Mouse (Mus musculus): Measurements from ENCODE around the gene Lrch1. TPM values are rescaled to one million over a fixed set of nuclear protein-coding genes. Genes with fewer than 3 reads are reported as not detected.

The Lrch1 gene
- polyA plus RNA-seq, 2 experiments: 13.0 to 15.2 TPM

DNA sequence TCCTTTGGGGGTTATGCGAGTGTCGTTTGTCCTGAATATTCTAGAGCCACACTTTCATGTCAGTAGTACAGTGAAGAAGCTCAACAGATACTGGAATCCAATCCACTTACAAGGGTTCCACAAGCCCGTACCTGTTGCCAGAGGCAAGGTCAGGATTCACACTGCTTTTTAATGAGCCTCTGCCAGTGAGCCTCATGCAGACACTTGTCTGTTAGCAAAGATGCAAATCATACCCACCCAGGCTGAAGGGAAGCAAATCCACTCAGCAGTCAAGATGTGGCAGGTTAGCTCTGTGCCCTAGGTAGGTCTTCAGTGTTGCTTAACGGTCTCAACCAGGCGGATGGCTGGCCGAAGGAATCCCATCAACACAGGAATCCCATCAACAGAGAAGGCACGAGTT is 62.8 kb downstream of the Lrch1 start:
- no peaks in the 10 kb centered on the region for H3K36me3 ChIP-seq (ENCODE audit: control insufficient read depth, insufficient read depth, low read length)
- H3K4me2 ChIP-seq (replicated peaks; ENCODE audit: low read depth, low read length, severe bottlenecking): no peak overlapping the region
- DNase-seq (ENCODE audit: low spot score): no peak
- H3K9me3 ChIP-seq (ENCODE audit: control insufficient read depth, low read length): no peaks in the 10 kb centered on the region
- no peak overlapping the region for H3K4me3 ChIP-seq (replicated peaks; ENCODE audit: low read length)
- H3K4me1 ChIP-seq (ENCODE audit: control insufficient read depth, insufficient read depth, low read length): peaks cover 33% of the 10 kb centered on the region
- TF ChIP-seq POLR2A (IDR thresholded peaks at IDR 0.05; ENCODE audit: borderline replicate concordance, extremely low read depth, insufficient read depth, insufficient read length): no peak
- H3K27ac ChIP-seq (replicated peaks; ENCODE audit: low read depth, low read length): no peak overlapping the region
- 54% methylated on average over 7 of the region's 7 CpGs for WGBS
- ATAC-seq (ENCODE audit: low FRiP score, low read depth): no peak
- H3K9ac ChIP-seq (ENCODE audit: low read depth, low read length, severe bottlenecking): no peak overlapping the region
- no peaks in the 10 kb centered on the region for H3K27me3 ChIP-seq (ENCODE audit: control insufficient read depth, insufficient read depth, low read length)

- Histone ChIP-seq H3K27me3 (ENCODE audit: control insufficient read depth, insufficient read depth, low read length) (no peaks in the 10 kb centered on the region), H3K4me2 (replicated peaks; ENCODE audit: low read depth, low read length, severe bottlenecking) (no peak overlapping the region), H3K9ac (ENCODE audit: low read depth, low read length, severe bottlenecking) (0 out of 2 replicates have a peak overlapping the region, but pooled peaks have one; percentile 17), H3K27ac (replicated peaks; ENCODE audit: low read depth, low read length) (no peak overlapping the region), H3K9me3 (ENCODE audit: control insufficient read depth, low read length) (no peaks in the 10 kb centered on the region), H3K36me3 (ENCODE audit: control insufficient read depth, insufficient read depth, low read length) (no peaks in the 10 kb centered on the region), H3K4me1 (ENCODE audit: control insufficient read depth, insufficient read depth, low read length) (peaks cover 33% of the 10 kb centered on the region), H3K4me3 (replicated peaks; ENCODE audit: low read length) (no peak overlapping the region)
- WGBS: 13% methylated on average over 13 of the region's 13 CpGs
- TF ChIP-seq POLR2A (IDR thresholded peaks at IDR 0.05; ENCODE audit: borderline replicate concordance, extremely low read depth, insufficient read depth, insufficient read length): no peak
- ATAC-seq (ENCODE audit: low FRiP score, low read depth): peak; percentile 56
- DNase-seq (ENCODE audit: low spot score): peak; percentile 61
Observed at GRCm38 (mm10) chr14:74884024-74884680, 63.5 kb downstream of the Lrch1 start.

- Histone ChIP-seq H3K27me3 (ENCODE audit: control insufficient read depth, insufficient read depth, low read length) (no peaks in the 10 kb centered on the region), H3K27ac (replicated peaks; ENCODE audit: low read depth, low read length) (no peak overlapping the region), H3K4me1 (ENCODE audit: control insufficient read depth, insufficient read depth, low read length) (peaks cover 35% of the 10 kb centered on the region), H3K4me2 (replicated peaks; ENCODE audit: low read depth, low read length, severe bottlenecking) (peak overlapping the region; percentile 6), H3K4me3 (replicated peaks; ENCODE audit: low read length) (no peak overlapping the region), H3K9me3 (ENCODE audit: control insufficient read depth, low read length) (no peaks in the 10 kb centered on the region), H3K9ac (ENCODE audit: low read depth, low read length, severe bottlenecking) (no peak overlapping the region), H3K36me3 (ENCODE audit: control insufficient read depth, insufficient read depth, low read length) (no peaks in the 10 kb centered on the region)
- DNase-seq (ENCODE audit: low spot score) (no peak), ATAC-seq (ENCODE audit: low FRiP score, low read depth) (no peak)
- TF ChIP-seq POLR2A (IDR thresholded peaks at IDR 0.05; ENCODE audit: borderline replicate concordance, extremely low read depth, insufficient read depth, insufficient read length): no peak
- 32% methylated on average over 11 of the region's 11 CpGs for WGBS
Observed at GRCm38 (mm10) chr14:74883204-74883603, 64.5 kb downstream of the Lrch1 start.

DNA sequence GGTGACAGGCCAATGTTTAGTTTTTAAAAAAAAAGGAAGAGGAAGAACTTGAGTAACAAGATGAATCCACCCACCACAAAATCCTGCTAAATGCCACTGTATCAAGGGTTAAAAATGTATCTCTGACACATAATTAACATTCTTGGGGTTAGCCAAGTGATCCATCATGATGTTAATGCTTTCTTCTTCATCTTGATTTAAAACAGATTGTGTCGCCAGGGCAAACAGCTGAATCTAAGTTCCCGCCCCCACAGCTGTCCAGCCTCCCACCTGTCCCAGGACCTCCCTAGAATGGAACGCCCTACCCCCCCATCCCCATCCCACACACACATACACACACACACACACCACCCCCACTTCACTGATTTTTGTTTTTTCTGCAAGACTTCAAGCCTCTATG is 64.9 kb downstream of the Lrch1 start:
- Histone ChIP-seq H3K9ac (ENCODE audit: low read depth, low read length, severe bottlenecking) (no peak overlapping the region), H3K27me3 (ENCODE audit: control insufficient read depth, insufficient read depth, low read length) (no peaks in the 10 kb centered on the region), H3K4me3 (replicated peaks; ENCODE audit: low read length) (no peak overlapping the region), H3K27ac (replicated peaks; ENCODE audit: low read depth, low read length) (no peak overlapping the region), H3K9me3 (ENCODE audit: control insufficient read depth, low read length) (no peaks in the 10 kb centered on the region), H3K4me2 (replicated peaks; ENCODE audit: low read depth, low read length, severe bottlenecking) (peak overlapping the region; percentile 6; the same call in 1 of the 2 replicates), H3K4me1 (ENCODE audit: control insufficient read depth, insufficient read depth, low read length) (peaks cover 38% of the 10 kb centered on the region), H3K36me3 (ENCODE audit: control insufficient read depth, insufficient read depth, low read length) (no peaks in the 10 kb centered on the region)
- DNase-seq (ENCODE audit: low spot score) (peak; percentile 51), ATAC-seq (ENCODE audit: low FRiP score, low read depth) (peak; percentile 63)
- TF ChIP-seq POLR2A (IDR thresholded peaks at IDR 0.05; ENCODE audit: borderline replicate concordance, extremely low read depth, insufficient read depth, insufficient read length): no peak
- WGBS: 23% methylated on average over 3 of the region's 3 CpGs

DNA sequence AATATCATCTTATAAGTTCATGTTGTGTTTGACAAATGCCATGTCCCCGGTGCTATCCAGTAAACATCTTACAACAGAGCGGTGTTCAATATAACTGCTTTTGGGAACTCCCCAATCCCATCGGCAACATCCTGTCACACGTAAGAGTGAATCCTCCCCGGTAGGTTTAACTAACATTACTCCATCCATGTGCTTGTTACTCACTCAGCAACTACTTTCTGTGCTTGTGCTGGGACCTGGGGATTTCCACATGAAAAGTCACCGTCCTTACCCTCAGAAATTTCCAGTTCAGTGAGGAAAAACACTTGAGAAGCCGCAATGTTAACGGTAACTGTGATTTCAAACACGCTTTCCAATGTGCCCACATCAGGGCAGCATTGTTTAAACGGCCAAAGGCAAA is 66.8 kb downstream of the Lrch1 start:
- DNase-seq (ENCODE audit: low spot score) (no peak), ATAC-seq (ENCODE audit: low FRiP score, low read depth) (no peak)
- WGBS: 86% methylated on average over 10 of the region's 10 CpGs
- Histone ChIP-seq H3K9me3 (ENCODE audit: control insufficient read depth, low read length) (no peaks in the 10 kb centered on the region), H3K27ac (replicated peaks; ENCODE audit: low read depth, low read length) (no peak overlapping the region), H3K27me3 (ENCODE audit: control insufficient read depth, insufficient read depth, low read length) (no peaks in the 10 kb centered on the region), H3K4me3 (replicated peaks; ENCODE audit: low read length) (no peak overlapping the region), H3K4me2 (replicated peaks; ENCODE audit: low read depth, low read length, severe bottlenecking) (no peak overlapping the region), H3K4me1 (ENCODE audit: control insufficient read depth, insufficient read depth, low read length) (peaks cover 42% of the 10 kb centered on the region), H3K36me3 (ENCODE audit: control insufficient read depth, insufficient read depth, low read length) (no peaks in the 10 kb centered on the region), H3K9ac (ENCODE audit: low read depth, low read length, severe bottlenecking) (no peak overlapping the region)
- TF ChIP-seq POLR2A (IDR thresholded peaks at IDR 0.05; ENCODE audit: borderline replicate concordance, extremely low read depth, insufficient read depth, insufficient read length): no peak

All from limb, embryonic 14.5 days (tissue).